Mouse (Mus musculus) CH12.LX (cell line): Measurements from ENCODE around the gene Enpp1.

Experiments used
- CTCF ChIP-seq, 2 experiments: IDR thresholded peaks in 1 of 2; conservative IDR thresholded peaks in 1 of 2; 2 replicates each; pipeline ENCODE4 v1.5.1; 2011 to 2012; ENCODE audit warnings: low read depth in 2 of 2, low read length in 2 of 2, improper control_type of control experiment in 1 of 2, inconsistent platforms in 1 of 2, mild to moderate bottlenecking in 1 of 2, moderate library complexity in 1 of 2
- POLR2A ChIP-seq: IDR thresholded peaks from 2 replicates; pipeline ENCODE4 v1.6.1; 2011; ENCODE audit warnings: low read depth, mild to moderate bottlenecking, improper control_type of control experiment, low read length
- TBP ChIP-seq: conservative IDR thresholded peaks from 2 replicates; pipeline ENCODE4 v1.6.1; 2011; ENCODE audit warnings: low read depth, low read length, improper control_type of control experiment
- ZMIZ1 ChIP-seq: IDR thresholded peaks from 2 replicates; pipeline ENCODE4 v1.6.1; 2012; ENCODE audit warnings: low read depth, mild to moderate bottlenecking, inconsistent platforms, low read length, improper control_type of control experiment

GRCm38 (mm10) chr10:24590546-24590945, 121.4 kb downstream of the Enpp1 start:
- TF ChIP-seq ZMIZ1 (no peak), TBP (no peak), CTCF (conservative IDR thresholded peaks at IDR 0.05 in 1 of 2, IDR thresholded peaks at IDR 0.05 in 1 of 2; ENCODE audit: low read depth in 2 of 2, low read length in 2 of 2) (no peak), POLR2A (no peak)
